Mouse (Mus musculus): ENCODE data around the gene Axin2.

DNA sequence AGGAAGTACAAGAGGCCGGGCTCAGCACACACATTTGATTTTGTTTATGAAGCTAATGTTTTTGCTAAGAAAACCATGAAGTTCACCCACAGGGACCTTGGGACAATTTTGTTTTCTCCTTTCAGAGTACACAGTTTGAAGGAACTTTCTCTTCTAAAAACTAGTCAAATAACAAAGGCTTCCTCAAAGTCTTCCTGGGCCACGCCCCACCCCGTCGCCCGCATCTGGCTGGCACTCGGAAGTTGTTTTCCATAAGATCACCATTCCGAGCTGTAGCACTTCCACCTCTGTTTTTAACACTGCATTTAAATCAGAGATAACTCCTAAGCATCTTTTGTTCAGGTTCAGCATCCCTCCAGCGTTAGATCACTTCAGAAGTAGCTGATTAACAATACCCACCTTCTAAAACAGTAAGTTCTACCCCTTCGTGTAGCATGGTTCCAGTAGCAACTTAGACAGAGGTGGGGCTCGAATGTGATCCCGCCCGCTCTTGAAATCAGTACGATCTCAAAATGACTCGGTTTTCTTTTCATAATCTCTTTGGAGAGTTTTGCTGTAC is 9.7 kb upstream of the Axin2 start:
- no peak for TF ChIP-seq POLR2A (IDR thresholded peaks at IDR 0.05; ENCODE audit: insufficient read depth, low read depth, low read length)
- no peak for TF ChIP-seq CTCF (IDR thresholded peaks at IDR 0.05; ENCODE audit: insufficient read depth, low read depth, low read length)

Measured in olfactory bulb, adult 2 months (tissue).